Mouse (Mus musculus): ENCODE measurements around the gene Got1.

GRCm38 (mm10) chr19:43493878-43494277 is 30.5 kb downstream of the Got1 start:
- TF ChIP-seq CTCF (IDR thresholded peaks at IDR 0.05; ENCODE audit: low read depth) (no peak), EP300 (IDR thresholded peaks at IDR 0.05; ENCODE audit: low read depth) (no peak)

Measured in heart, postnatal 0 days (tissue).